In genomic region chr6:67302471-67302870, GRCm38 (mm10) we compare ENCODE assay signal across 24 mouse cellular contexts.
DNase-seq lines count a peak whose midpoint lies in the region; ATAC-seq lines count a peak whose summit lies in the region.
"Had no signal": no experiment of that assay in that cellular context is flagged by ENCODE, and none has a peak within 500 bp of the region (broad histone marks: within the 10 kb centered on the region; RNA-seq: fewer than 3 reads in every experiment).

No protein-coding gene starts in this region.

- no peak overlapping the region for H3K4me2 ChIP-seq in intestine, embryonic 16.5 days (ENCODE audit: low read depth, low read length)
- H3K4me2 ChIP-seq in intestine, embryonic 15.5 days (replicated peaks): no peak overlapping the region
- no peak overlapping the region for H3K4me2 ChIP-seq in embryonic facial prominence, embryonic 15.5 days (replicated peaks)
- H3K4me2 ChIP-seq: liver, embryonic 13.5 days; midbrain, embryonic 12.5 days had no signal

- no peak overlapping the region for H3K4me3 ChIP-seq in intestine, embryonic 16.5 days (ENCODE audit: low read length)
- H3K4me3 ChIP-seq in intestine, embryonic 15.5 days (replicated peaks): no peak overlapping the region
- no peak overlapping the region for H3K4me3 ChIP-seq in embryonic facial prominence, embryonic 15.5 days (replicated peaks)
- H3K4me3 ChIP-seq: heart, embryonic 10.5 days; layer of hippocampus, adult 2 months; liver, embryonic 13.5 days; midbrain, embryonic 12.5 days had no signal

- 0 out of 2 replicates have a peak overlapping the region, but pooled peaks have one; percentile 18 for H3K27ac ChIP-seq in intestine, embryonic 16.5 days (ENCODE audit: low read length)
- no peak overlapping the region for H3K27ac ChIP-seq in intestine, embryonic 15.5 days
- H3K27ac ChIP-seq in embryonic facial prominence, embryonic 15.5 days (replicated peaks): peak overlapping the region; percentile 56; the same call in 1 of the 2 replicates
- H3K27ac ChIP-seq: heart, embryonic 10.5 days; layer of hippocampus, adult 2 months; liver, embryonic 13.5 days; midbrain, embryonic 12.5 days had no signal

- ATAC-seq in intestine, embryonic 16.5 days: no peak
- ATAC-seq in intestine, embryonic 15.5 days: no peak
- ATAC-seq in embryonic facial prominence, embryonic 15.5 days (ENCODE audit: insufficient number of reproducible peaks, low FRiP score, low TSS enrichment, low read depth): no peak
- ATAC-seq in inflammation-experienced regulatory T-cells, adult 6 months: no peak
- ATAC-seq: forebrain, postnatal 0 days; hindbrain, embryonic 16.5 days had no signal

- H3K9ac ChIP-seq in intestine, embryonic 16.5 days (ENCODE audit: low read depth, low read length): no peak overlapping the region
- H3K9ac ChIP-seq in intestine, embryonic 15.5 days: no peak overlapping the region
- no peak overlapping the region for H3K9ac ChIP-seq in embryonic facial prominence, embryonic 15.5 days
- H3K9ac ChIP-seq: forebrain, postnatal 0 days; liver, embryonic 13.5 days; midbrain, embryonic 12.5 days had no signal

- DNase-seq in thymus, postnatal 0 days (ENCODE audit: low spot score): peak; percentile 71
- no peak for DNase-seq in thymus, adult 18-20 months
- DNase-seq in thymus, postnatal 25 days: peak; percentile 31
- DNase-seq in embryo, embryonic 9.5 days (ENCODE audit: extremely low spot score): no peak
- DNase-seq: adrenal gland, adult 2 months; B cell, adult 2 months; cerebellum, adult 2 months; cerebellum, postnatal 25 days; forebrain, postnatal 0 days; heart, postnatal 4 days; kidney, adult 18-20 months; kidney, postnatal 25 days; liver, embryonic 13.5 days; lung, adult 2 months; lung, postnatal 14 days; right cerebral cortex, postnatal 14 days had no signal

- no peaks in the 10 kb centered on the region for H3K27me3 ChIP-seq in intestine, embryonic 16.5 days (replicated peaks; ENCODE audit: control insufficient read depth, insufficient read depth, low read length)
- no peaks in the 10 kb centered on the region for H3K27me3 ChIP-seq in intestine, embryonic 15.5 days (replicated peaks)
- H3K27me3 ChIP-seq in embryonic facial prominence, embryonic 15.5 days: no peaks in the 10 kb centered on the region
- H3K27me3 ChIP-seq: liver, embryonic 13.5 days; midbrain, embryonic 12.5 days had no signal

- WGBS in intestine, embryonic 16.5 days: 87% methylated on average over 4 of the region's 4 CpGs
- whole genome bisulfite sequencing in intestine, embryonic 15.5 days: 84% methylated on average over 4 of the region's 4 CpGs
- WGBS in embryonic facial prominence, embryonic 15.5 days: 59% methylated on average over 4 of the region's 4 CpGs

- no peaks in the 10 kb centered on the region for H3K36me3 ChIP-seq in intestine, embryonic 16.5 days (ENCODE audit: control insufficient read depth, insufficient read depth, low read length)
- no peaks in the 10 kb centered on the region for H3K36me3 ChIP-seq in intestine, embryonic 15.5 days
- H3K36me3 ChIP-seq in embryonic facial prominence, embryonic 15.5 days: no peaks in the 10 kb centered on the region
- H3K36me3 ChIP-seq: heart, embryonic 10.5 days; liver, embryonic 13.5 days; midbrain, embryonic 12.5 days had no signal

- peaks cover 16% of the 10 kb centered on the region for H3K4me1 ChIP-seq in intestine, embryonic 16.5 days (ENCODE audit: control insufficient read depth, insufficient read depth, low read length)
- peaks cover 10% of the 10 kb centered on the region for H3K4me1 ChIP-seq in intestine, embryonic 15.5 days (replicated peaks)
- H3K4me1 ChIP-seq in embryonic facial prominence, embryonic 15.5 days: peaks cover 17% of the 10 kb centered on the region
- H3K4me1 ChIP-seq: midbrain, embryonic 12.5 days had no signal

- H3K9me3 ChIP-seq in intestine, embryonic 16.5 days (ENCODE audit: control insufficient read depth, low read length): no peaks in the 10 kb centered on the region
- no peaks in the 10 kb centered on the region for H3K9me3 ChIP-seq in intestine, embryonic 15.5 days
- no peaks in the 10 kb centered on the region for H3K9me3 ChIP-seq in embryonic facial prominence, embryonic 15.5 days (replicated peaks)
- H3K9me3 ChIP-seq: heart, embryonic 10.5 days; liver, embryonic 13.5 days; midbrain, embryonic 12.5 days had no signal

Comparison
In these comparisons a context has a peak if more than half of its experiments do, and no peak if none do; other contexts are left out.
1. DNase-seq: peak in thymus, postnatal 0 days (single experiment) and thymus, postnatal 25 days (single experiment); none in thymus, adult 18-20 months (0 of 2) and embryo, embryonic 9.5 days (single experiment).